Mouse (Mus musculus) T-cell, adult 2 months (primary cell): ENCODE results near the gene Olfr656.

Experiments used
- DNase-seq: peaks from one replicate; pipeline ENCODE4 v3.0.0; 2022; ENCODE audit warnings: low spot score

The Olfr656 gene

GRCm38 (mm10) chr7:104613655-104614054 lies at the start of gene Olfr656:
Gene Olfr656, plus strand, starts transcription at chr7:104613955.
- no peak for DNase-seq

- DNase-seq = no peak
Observed at GRCm38 (mm10) chr7:104577014-104577413, 36.7 kb upstream of the Olfr656 start, which contains the start of gene Olfr653. Gene Olfr653, plus strand, starts transcription at chr7:104577314.

- no peak for DNase-seq
Observed at GRCm38 (mm10) chr7:104580846-104581245, 32.9 kb upstream of the Olfr656 start.

GRCm38 (mm10) chr7:104581429-104581828 lies 32.3 kb upstream of the Olfr656 start:
- no peak for DNase-seq

- no peak for DNase-seq
Observed at GRCm38 (mm10) chr7:104586725-104587124, 27.0 kb upstream of the Olfr656 start, which contains the start of gene Olfr654. Gene Olfr654, plus strand, starts transcription at chr7:104587025.

GRCm38 (mm10) chr7:104588274-104588673 lies 25.5 kb upstream of the Olfr656 start:
- DNase-seq = no peak

GRCm38 (mm10) chr7:104601679-104602078 lies 12.1 kb upstream of the Olfr656 start, which contains the start of gene Olfr655:
Gene Olfr655, minus strand, starts transcription at chr7:104601779.
- DNase-seq = no peak

- peak; percentile 57 for DNase-seq
Observed at GRCm38 (mm10) chr7:104603173-104603572, 10.6 kb upstream of the Olfr656 start.

GRCm38 (mm10) chr7:104604727-104605126 lies 9.0 kb upstream of the Olfr656 start:
- DNase-seq = no peak

- DNase-seq = no peak
Observed at GRCm38 (mm10) chr7:104624494-104624893, 10.7 kb downstream of the Olfr656 start, which contains the start of gene Olfr657. Gene Olfr657, plus strand, starts transcription at chr7:104624794.

- peak; percentile 19 for DNase-seq
Observed at GRCm38 (mm10) chr7:104646841-104647482, 33.2 kb downstream of the Olfr656 start, which contains the start of gene Olfr658. Gene Olfr658, minus strand, starts transcription at chr7:104647305.

- DNase-seq = no peak
Observed at GRCm38 (mm10) chr7:104666453-104666852, 52.7 kb downstream of the Olfr656 start, which contains the start of gene Olfr659. Gene Olfr659, plus strand, starts transcription at chr7:104666753.
